Mouse (Mus musculus) spleen, postnatal 4 days (tissue): ENCODE data around the gene Ksr1.

Experiments used
- DNase-seq, 2 experiments: peaks; one replicate each; pipeline ENCODE4 v3.0.0; 2022; ENCODE audit warnings: low spot score in 2 of 2

The Ksr1 gene

DNA sequence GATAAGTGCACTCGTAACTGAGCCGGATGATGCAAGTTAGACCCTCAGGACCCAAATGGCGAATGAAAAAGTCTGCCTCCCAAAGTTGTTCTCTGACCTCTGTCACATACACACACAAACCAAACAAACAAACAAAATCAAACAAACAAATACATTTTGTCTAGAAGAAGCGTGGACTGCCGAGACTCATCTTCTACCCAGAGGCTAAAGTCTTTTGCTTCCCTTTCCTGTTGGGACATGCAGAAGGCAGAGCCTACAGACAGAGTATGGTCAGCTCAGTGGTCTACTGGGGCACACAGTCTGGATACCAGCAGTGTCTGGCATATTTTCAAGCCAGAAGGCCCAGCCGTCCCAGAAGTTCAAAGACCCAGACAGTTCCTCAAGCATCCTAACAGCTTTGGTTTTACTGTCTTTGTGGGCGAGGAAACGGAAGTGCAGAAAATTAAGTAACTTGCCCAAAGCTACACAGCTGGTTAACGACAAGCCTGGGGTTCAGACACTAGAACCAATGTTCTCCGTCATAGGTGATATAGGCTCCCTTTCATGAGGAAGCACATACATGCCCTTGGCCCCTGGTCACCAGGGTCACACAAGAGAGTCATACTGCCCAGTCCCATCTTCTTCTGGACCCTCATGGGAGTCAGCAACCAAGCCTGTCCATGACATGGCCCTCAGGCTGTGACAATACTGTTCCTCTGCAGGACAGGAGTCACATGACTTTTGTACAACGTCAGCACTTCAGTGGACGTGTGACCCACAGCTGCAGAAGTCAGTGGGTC, 163.5 kb downstream of the Ksr1 start:
- no peak for DNase-seq

GRCm38 (mm10) chr11:78982042-78982441, 164.2 kb downstream of the Ksr1 start:
- no peak for DNase-seq

- no peak for DNase-seq
These were observed 166.0 kb downstream of the Ksr1 start for GRCm38 (mm10) chr11:78980083-78980634.

DNA sequence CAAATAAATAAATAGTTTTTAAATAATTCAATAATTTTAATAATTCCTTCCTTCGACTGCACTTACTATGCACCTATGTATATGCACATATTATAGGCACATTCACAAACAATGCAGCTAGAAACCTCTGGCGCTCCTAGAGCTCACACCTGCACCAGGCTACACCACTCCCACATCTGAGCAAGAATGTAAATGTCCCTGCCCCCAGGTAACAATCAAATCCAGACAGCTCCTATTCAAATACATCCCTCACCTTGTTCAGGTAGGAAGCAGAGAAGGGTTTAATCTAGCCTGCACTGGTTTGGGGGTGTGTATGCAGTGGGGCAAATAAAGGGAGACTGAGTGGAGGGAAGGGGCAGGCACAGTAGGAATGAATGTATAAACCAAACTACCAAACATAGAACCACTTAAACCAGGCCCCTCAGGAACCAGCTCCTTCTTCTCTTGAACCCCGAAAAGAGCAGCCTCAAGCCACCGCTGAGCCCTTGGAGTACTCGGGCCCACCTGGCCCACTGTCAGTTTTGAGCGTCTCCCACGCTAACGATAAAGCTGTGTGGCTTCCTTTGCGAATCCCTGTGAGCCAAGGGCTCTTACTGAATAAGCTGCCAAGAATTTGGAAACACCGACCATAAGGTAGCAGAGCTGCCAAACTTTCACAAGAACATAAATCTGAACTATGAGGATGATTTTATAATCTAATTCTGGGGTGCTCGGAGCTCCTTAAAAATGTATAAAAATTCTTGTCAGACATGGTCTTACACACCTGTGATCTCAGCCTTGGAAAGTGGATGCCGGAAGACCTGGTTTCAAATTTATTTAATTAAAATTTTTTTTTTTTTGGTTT, 167.8 kb downstream of the Ksr1 start:
- no peak for DNase-seq

GRCm38 (mm10) chr11:78976731-78977510, 169.3 kb downstream of the Ksr1 start:
- no peak for DNase-seq

DNA sequence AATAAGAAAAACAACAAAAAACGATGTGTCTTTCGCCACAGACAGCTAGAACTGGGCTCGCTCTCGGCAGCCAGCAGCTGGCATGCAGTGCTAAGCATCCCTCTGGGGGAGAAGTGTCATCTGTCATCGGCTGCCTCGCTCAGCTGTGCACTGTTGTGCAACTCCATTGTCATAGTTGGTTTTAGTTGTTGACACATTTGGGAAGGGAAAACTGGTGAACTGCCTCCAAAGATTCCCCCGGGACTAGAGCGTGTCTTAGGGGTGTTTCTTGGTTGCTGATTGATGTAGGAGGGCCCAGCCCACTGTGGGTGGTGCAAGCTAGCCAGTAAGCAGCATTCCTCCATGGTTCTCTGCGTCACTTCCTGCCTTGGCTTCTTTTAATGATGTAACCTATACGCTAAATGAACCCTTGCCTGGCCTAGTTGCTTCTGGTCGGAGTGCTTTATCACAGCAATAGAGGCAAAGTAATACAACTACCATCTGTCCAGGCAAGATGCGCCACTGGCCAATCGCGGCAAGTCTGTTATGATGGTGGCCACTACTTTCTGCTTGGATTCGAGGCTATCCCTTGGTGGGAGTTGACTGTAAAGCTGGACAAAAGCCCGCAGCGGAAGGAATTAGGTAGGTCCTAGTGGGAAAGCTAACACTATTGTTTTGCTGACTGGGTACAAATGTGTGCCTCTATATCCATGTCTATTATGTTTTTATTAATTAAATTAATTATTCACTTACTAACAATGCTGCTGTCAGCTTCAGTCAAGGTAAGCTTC, 172.6 kb downstream of the Ksr1 start:
- no peak for DNase-seq

DNA sequence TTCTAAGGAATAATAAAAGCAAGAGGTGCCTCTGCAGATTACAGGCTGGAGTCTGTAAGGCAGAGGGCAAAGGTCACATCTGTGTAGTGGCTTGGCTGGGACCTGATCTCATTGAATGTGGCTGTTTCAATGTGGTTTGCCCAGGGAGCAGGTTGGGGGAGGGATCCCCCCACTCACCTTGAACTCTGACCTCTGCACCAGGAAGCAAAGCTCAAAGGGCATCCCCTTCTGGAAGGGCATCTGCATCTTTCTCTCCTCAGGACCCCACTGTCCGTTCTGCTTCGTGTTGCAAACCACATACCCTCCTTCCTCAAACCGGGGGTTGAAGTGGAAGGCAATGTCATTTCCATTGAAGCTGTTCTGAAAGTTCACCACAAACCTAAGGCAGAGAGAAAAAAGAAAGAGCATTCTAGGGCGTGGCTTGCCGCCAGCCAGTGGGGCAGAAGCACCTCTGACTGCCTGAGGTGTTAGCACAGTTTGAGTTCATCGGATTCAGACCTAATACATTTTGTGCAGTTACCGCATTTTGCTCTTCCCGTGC, 173.3 kb downstream of the Ksr1 start:
- no peak for DNase-seq

GRCm38 (mm10) chr11:78972328-78972727, 173.9 kb downstream of the Ksr1 start:
- DNase-seq: no peak

- no peak for DNase-seq
These were observed 174.5 kb downstream of the Ksr1 start for GRCm38 (mm10) chr11:78971746-78972145.

DNA sequence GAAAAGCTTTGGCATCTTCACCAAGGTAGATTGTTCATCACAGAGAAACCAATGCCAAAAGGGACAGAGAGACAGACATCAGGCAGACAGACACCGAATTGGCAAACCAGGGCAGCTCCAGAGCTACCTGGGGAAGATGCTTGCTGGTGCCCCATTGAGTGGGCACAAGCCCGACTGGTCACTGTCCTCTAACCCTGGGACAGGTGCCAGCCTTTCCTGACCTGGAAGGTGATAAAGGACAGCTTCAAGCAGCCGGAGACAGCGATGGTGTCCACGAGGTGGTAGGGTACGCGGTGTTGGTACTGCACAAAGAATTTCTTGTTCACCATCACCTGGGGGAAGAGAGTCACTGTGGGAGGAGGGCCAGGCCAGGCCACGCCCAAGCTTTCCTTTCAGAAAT, 175.1 kb downstream of the Ksr1 start:
- DNase-seq: no peak

DNA sequence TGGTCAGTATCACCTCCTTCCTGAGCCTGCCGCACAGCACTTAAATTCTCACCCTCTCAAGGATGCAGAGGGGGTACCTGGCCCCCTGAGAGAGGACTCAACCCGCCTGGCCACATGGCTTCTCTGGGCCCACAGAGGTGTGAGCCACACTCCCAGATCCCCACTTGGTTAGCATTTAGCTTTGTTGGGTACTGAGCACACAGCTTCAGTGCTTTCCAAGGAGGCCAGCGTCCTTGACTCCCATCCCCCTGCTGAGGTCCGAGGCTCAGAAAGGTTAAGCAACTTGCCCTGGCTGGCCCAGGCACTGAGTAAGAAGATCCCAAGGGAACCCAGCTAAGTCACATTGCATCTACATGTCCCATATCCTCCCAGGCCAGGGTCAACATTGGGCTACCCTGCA, 178.1 kb downstream of the Ksr1 start:
- no peak for DNase-seq

GRCm38 (mm10) chr11:78967371-78967770, 178.8 kb downstream of the Ksr1 start:
- peak; percentile 53 to 83 for DNase-seq
